Mouse (Mus musculus) urinary bladder, postnatal 10 days (tissue): ENCODE data around the gene Tmod2.
A peak's percentile ranks its signal among the peaks of the same experiment; 100 is the strongest.

Source experiments
- DNase-seq: peaks from one replicate; pipeline ENCODE4 v3.0.0; 2022; ENCODE audit warnings: low spot score

The Tmod2 gene

DNA sequence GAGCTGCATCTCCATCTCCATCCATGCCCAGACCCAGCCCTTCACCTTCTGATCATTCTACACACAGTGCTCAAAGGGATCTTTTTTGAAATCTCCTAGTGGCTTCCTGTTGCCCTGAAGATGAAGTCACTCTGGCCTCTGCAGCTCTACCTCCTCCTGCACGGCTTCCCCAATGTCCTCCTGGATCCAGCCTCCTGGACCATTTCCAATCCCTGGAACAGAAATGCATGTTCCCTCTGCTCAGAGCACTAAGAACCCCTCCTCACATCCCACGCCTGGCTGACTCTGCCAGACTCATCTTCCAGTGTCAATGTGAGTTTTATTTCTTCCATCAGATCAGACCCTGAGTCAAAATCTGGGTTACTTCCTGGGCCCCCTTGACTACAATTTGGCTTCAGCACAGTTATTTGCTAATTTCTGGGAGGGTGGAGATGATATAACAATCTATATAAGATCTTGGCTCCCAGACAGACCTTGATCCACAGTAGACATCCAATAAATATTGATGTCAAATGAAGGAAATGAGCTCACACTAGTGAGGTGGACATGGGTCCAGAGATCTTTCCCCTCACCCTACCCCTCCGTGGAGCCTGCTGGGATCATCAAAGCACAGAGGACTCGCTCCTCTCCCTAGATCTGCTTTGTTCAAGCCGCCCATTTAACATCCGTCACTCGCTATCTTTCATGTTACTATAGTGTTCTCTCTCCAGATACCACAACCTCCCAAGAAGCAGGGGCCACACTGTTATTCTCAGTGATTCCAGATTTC is 10.8 kb downstream of the Tmod2 start:
- DNase-seq: no peak

DNA sequence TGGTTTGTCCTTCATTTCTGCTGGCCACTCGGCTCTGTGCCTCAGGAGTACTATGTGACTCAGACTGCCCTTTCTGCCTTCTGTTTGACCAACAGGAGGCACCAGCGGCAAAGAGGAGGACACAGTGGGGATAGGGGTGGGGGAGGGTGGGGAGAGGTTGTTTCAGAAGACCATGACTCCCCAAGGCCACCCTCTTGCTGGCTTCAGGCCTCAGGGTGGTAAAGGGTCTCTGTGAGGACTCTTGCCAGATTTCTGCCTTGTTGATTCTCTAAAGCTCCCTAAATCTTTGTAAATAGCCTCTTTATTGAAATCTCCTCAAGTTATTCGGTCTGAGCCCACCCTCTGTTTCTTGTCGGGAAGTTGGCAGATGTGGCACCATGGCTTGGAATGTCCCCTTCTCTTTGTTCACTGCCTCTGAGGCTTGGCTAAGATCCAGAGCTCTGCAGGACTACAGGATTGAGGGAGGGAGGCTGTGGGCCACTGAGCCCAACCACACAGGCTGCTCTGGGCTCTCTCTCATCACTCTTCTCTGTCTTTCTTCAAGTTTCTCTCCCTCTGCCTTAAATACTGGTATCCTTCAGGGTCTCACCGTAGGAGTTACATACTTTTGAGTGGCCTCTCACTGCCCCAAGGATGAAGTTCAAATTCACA is 11.8 kb downstream of the Tmod2 start:
- no peak for DNase-seq

DNA sequence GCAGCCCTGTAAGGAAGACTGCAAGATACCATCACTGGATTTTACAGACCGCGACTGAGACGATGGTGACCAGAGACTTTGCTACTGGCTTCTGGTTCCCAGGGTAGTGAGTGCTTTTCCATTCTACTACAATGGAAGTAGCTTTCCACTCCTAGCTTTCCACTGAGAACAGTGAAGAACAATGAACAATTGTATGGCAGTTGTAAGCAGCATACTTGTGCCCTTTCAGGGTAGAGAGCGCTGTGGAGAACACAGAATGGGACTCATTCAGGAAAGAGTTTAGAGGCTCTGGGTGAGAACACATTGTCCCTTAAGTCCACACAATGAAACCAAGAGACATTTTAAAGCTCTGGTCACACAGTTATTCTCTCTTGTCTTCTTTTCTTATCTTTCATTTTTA is 13.5 kb downstream of the Tmod2 start:
- DNase-seq: no peak

DNA sequence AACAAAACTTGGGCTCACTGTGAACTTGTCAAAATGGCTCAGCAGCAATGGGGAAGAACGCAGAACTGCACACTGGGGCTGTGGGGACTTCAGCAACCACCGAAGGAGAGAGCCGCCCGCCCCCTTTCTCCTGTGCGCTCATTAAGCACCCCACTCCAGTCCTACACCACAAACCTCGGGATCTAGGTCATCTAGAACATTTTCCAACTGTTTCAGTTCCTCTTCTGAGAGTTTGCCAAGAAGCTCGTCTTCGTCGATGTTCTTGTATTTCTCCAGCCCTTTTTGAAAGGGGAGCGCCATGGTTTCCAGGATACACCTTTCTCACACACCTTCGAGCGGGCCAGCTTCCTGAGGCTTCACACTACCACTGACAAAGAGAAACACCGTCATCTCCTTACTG is 14.1 kb downstream of the Tmod2 start:
- no peak for DNase-seq

DNA sequence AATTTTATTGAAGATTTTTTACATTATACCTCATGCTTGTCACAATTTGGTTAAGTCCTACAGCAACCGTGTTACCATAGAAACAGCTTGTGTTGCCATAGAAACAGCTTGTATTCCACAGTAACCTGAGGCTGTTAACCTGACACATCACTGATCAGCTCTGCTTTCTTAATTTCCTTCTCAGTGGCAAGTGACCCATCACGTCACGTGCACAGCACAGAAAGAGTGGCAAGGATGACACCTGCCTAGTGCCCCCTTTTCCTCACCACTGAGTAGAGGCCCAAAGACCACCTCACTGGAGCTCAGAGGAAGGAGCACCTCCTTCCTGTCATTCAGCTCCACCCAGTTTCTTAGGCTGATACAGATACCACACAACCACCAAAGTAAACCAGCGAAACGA is 17.6 kb downstream of the Tmod2 start:
- DNase-seq: no peak

GRCm38 (mm10) chr9:75589850-75590790 is 21.0 kb downstream of the Tmod2 start:
- DNase-seq: no peak

DNA sequence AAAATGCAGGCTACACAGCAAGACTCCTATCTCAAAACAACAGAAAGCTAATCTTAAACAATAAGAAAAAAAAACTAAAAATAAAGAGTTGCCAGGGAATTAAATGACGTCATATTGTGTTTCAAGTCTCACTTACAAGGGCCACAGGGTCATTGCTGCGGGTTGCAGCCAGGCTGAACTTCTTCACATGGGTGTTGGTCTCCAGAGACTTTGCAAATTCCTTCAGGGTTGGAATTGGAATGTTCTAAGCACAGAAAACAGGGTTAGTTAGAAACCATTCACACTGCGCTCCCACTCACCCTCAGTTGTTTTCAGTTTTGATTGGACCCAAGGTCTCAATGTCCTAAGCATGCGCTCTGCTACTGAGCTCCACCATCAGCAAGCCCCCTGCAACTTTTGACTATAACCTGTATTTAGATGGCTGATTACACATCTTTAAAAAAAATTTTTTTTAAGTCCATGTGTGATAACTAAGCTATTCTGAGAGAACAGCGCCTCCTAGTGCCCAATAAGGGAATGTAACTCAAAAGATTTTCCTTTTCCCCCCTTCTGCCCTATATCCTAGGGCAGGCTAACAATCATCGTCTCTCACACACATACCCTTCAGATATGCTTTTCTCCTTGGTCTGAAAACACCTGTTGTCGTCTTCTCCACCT is 29.3 kb downstream of the Tmod2 start:
- no peak for DNase-seq

DNA sequence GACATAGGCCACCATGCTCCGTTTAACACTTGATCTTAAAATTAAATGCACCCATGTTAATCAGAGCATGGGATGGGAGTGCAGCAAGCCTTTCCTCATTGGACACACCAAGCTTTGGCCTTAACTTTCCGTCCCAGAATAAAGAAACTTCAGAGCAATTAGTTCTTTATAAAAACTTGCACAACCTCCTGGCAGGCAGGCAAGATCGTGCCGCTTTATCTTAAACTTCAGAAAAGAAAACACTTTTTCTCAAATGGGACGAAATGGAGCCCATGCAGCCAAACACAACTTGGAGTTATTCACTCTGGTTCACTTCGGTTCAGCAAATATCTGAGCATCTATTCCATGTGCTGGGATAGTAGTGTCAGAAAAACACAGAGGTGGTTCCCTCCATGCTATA is 31.8 kb downstream of the Tmod2 start:
- DNase-seq: no peak

DNA sequence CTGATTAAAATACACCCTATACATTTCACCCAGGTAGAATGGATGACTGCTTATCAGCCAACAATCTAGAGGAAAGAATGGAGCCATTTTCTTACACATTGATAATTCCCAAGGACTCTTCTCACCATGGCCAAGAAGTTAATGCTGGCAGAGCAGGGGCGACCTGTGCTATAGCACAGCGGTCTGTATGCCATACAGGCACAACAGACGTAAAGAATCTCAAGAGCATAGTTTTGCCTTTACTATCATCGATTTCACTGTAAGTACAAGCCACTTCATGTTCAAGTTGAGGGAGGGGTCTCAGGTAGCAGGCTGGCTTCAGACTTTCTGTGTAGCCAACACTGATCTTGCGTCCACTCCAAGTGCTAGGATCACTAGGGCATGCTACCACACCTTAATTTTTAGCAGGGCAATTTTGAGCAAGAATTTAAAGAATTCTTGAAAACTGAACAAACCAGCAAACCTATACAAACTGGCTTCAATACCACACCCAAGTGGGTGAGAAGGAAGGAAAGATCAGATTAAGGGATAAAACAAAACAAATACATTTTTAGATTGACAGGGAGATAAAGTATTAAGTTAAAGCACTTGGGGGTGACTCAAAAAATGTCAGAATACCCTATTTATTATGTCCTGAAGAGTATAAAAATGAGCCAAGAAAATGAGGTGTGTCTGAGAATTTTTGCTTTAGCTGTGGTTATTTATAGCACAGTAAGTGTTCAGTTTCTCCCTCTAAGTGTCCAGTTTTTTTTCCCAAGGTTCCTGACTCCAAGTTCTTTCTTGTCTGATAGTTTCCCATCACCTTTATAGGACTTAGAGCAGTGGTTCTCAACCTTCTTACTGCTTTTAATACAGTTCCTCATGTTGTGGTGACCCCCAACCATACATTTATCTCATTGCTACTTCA is 39.8 kb downstream of the Tmod2 start:
- no peak for DNase-seq

DNA sequence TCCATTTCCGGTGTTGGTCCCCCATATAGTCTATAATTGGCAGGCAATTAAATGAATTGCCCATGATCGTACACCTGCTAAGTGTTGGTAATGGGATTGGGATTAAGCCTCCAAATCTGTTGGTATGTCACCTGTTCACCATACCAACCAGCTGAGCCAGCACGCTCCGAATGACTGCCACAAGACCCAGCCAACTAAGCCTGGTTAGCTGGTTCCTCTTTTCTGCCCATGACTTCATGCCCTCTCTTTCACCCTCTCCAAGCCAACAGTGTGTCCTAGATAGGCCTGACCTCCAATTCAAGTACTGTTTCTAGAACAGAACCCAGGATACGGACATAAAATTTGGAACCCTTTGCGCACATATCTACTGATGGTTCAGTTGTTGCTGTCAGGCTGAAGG is 42.7 kb downstream of the Tmod2 start:
- DNase-seq: no peak

- no peak for DNase-seq
Observed at GRCm38 (mm10) chr9:75564892-75565291, 46.2 kb downstream of the Tmod2 start.

DNA sequence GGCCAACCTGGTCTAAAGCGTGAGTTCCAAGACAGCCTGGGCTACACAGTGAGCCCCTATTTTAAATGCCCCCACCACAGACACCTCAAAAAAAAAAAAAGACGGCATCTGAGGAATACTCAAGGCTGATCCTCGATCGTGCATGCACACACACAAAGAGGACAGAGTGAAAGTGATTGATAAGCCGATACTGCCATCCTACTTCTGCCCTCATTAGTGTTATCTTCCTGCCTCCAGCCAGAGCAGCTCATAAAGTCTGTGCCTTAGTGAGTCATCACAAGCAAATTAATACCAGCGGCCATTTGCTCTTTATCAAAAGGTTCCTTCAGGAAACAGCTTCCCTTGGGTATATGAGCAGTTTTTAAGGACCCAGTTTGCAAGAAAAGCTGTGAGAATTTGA is 47.5 kb downstream of the Tmod2 start:
- no peak for DNase-seq

- DNase-seq: no peak
Observed at GRCm38 (mm10) chr9:75563176-75563575, 47.9 kb downstream of the Tmod2 start.

DNA sequence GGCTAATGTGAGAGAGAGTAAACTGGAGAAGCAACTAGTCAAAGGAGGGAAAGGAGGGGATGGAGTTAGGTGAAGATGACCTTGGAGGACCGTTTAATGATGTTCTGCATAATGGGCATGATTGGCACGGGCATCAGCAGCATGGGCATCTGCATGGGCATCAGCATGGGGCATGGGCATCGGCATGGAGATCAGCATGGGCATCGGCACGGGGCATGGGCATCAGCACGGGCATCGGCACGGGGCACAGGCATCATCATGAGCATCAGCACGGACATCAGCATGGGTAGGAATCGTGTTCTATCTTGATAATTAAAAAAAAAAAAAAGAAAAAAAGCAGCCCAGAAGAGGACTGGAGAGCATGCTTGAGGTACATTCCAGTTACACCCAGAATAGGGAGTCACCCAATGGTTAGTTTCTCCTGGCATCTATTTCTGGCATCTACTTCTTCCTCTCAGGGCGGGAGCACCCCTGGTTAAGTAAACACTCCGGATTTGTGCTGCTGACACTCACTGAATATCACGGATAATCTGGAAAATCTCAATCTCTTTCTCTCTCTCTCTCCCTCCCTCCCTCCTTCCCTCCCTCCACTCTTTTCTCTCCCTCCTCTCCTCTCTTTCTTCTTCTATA is 50.0 kb downstream of the Tmod2 start:
- no peak for DNase-seq

DNA sequence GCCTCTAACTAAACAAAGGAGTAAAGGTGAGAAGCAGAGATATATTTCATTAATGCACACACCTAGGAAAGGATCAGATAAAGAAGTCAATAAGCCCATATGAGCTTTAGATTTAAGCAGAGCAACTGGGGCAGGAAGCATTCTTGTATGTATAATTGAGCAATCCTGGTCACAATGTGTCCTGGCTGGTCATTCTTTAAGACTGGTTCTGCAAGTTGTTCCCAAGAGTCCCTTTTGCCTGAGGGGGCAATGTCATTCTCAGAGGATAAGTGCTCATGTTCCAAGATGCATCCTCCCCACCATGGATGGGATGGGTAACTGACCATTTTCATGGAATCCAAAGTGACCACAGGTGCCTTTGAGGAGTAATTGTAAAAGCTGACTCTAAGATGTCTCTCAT is 50.8 kb downstream of the Tmod2 start:
- DNase-seq: no peak

DNA sequence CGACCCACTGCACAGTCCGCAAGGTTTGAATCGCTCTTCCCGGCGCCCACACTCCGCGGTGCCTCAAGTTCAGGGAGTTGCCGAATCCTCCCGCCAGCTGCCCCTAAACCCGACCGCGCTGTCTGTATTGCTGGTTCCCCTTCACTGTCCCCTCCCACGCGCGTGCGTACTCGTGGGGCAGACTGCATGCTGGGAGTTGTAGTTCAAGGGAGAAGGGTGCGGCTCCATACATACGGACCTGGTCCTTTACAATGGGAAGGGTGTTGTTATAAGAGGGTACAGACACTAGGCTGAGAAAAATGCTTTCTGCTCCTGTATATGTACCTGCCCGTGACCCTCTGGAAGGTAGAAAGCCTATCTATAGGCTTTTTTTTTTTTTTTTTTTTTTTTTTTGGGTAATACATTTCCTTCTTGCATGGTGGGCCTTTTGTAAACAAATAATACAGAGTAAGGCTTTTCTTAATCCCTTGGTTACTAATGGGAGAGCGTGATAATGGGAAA is 51.6 kb downstream of the Tmod2 start, which contains the start of gene Tmod3:
Tmod3 (minus strand) TSS at position 146 of the 501 bp plus-strand sequence.
- DNase-seq: peak; percentile 86

- DNase-seq: peak; percentile 19
Observed at GRCm38 (mm10) chr9:75558812-75559511, 52.2 kb downstream of the Tmod2 start.

DNA sequence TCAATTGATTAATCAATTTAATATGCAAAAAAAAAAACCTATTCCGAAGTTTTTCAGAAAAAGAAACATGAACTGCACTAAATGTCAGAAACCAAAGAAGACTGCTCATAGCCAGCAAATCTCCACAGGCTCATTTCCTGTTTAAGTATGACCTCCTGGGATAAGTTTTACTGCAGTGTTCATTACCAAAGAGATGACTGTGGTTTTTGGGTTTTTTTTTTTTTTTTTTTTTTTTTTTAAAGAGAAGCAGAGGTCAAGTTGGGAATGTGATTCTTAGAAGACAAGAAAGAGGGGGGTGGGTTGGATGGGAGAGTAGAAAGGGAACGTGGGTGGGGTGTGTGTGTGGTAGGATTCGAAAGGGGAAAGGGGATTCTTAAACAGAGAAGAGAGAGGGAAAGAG is 52.8 kb downstream of the Tmod2 start:
- DNase-seq: no peak

GRCm38 (mm10) chr9:75553719-75554118 is 57.4 kb downstream of the Tmod2 start:
- DNase-seq: no peak

GRCm38 (mm10) chr9:75551342-75551741 is 59.8 kb downstream of the Tmod2 start:
- no peak for DNase-seq
